Mouse (Mus musculus) cerebellum, adult 18-20 months (tissue): ENCODE measurements at regions not wholly inside any gene's neighbourhood (a gene's known extent, or its start where the extent isn't known, plus 50 kb on each side); places are given as distances from the start of the nearest gene placed in this dataset.

Experiments
- DNase-seq, 2 experiments: peaks; one replicate each; pipeline ENCODE4 v3.0.0; 2021

GRCm38 (mm10) chr9:74655956-74656355 lies 205.8 kb upstream of the Onecut1 start:
- no peak for DNase-seq

- DNase-seq = no peak
Measured at GRCm38 (mm10) chr9:74656392-74656791, 205.3 kb upstream of the Onecut1 start.

GRCm38 (mm10) chr9:74671356-74671952 lies 190.3 kb upstream of the Onecut1 start:
- DNase-seq = no peak

- no peak for DNase-seq
Measured at GRCm38 (mm10) chr9:74672261-74672660, 189.5 kb upstream of the Onecut1 start.

GRCm38 (mm10) chr9:74698229-74698628 lies 163.5 kb upstream of the Onecut1 start:
- no peak for DNase-seq

- no peak for DNase-seq
Measured at GRCm38 (mm10) chr9:74705698-74706097, 156.0 kb upstream of the Onecut1 start.

GRCm38 (mm10) chr9:74707608-74708007 lies 154.1 kb upstream of the Onecut1 start:
- DNase-seq = no peak

GRCm38 (mm10) chr9:74711698-74712097 lies 150.0 kb upstream of the Onecut1 start:
- DNase-seq = no peak

GRCm38 (mm10) chr9:74732451-74732850 lies 129.3 kb upstream of the Onecut1 start:
- no peak for DNase-seq

GRCm38 (mm10) chr9:74741949-74742348 lies 119.8 kb upstream of the Onecut1 start:
- DNase-seq = no peak

- no peak for DNase-seq
Measured at GRCm38 (mm10) chr9:74747886-74748285, 113.8 kb upstream of the Onecut1 start.

- no peak for DNase-seq
Measured at GRCm38 (mm10) chr9:74758025-74758424, 103.7 kb upstream of the Onecut1 start.

- DNase-seq = no peak
Measured at GRCm38 (mm10) chr9:74758876-74759275, 102.8 kb upstream of the Onecut1 start.

- DNase-seq = no peak
Measured at GRCm38 (mm10) chr9:74780419-74780818, 81.3 kb upstream of the Onecut1 start.

- DNase-seq = no peak
Measured at GRCm38 (mm10) chr9:74793394-74793793, 68.3 kb upstream of the Onecut1 start.

- DNase-seq = no peak
Measured at GRCm38 (mm10) chr9:74795994-74796393, 65.7 kb upstream of the Onecut1 start.

- no peak for DNase-seq
Measured at GRCm38 (mm10) chr9:74797272-74797844, 64.4 kb upstream of the Onecut1 start.

GRCm38 (mm10) chr9:74801091-74801490 lies 60.6 kb upstream of the Onecut1 start:
- DNase-seq = no peak

- no peak for DNase-seq
Measured at GRCm38 (mm10) chr9:74811437-74811836, 50.3 kb upstream of the Onecut1 start.
